Mouse (Mus musculus): ENCODE measurements around the gene Pgm5. TPM values are rescaled to one million over a fixed set of nuclear protein-coding genes. Genes with fewer than 3 reads are reported as not detected.
A peak's percentile ranks its signal among the peaks of the same experiment; 100 is the strongest.

The Pgm5 gene
- polyA plus RNA-seq (2015; fragmentation: Nextera tagmentation; extraction: Ambion mirVana): 6.1 and 7.3 TPM in 2 replicates

DNA sequence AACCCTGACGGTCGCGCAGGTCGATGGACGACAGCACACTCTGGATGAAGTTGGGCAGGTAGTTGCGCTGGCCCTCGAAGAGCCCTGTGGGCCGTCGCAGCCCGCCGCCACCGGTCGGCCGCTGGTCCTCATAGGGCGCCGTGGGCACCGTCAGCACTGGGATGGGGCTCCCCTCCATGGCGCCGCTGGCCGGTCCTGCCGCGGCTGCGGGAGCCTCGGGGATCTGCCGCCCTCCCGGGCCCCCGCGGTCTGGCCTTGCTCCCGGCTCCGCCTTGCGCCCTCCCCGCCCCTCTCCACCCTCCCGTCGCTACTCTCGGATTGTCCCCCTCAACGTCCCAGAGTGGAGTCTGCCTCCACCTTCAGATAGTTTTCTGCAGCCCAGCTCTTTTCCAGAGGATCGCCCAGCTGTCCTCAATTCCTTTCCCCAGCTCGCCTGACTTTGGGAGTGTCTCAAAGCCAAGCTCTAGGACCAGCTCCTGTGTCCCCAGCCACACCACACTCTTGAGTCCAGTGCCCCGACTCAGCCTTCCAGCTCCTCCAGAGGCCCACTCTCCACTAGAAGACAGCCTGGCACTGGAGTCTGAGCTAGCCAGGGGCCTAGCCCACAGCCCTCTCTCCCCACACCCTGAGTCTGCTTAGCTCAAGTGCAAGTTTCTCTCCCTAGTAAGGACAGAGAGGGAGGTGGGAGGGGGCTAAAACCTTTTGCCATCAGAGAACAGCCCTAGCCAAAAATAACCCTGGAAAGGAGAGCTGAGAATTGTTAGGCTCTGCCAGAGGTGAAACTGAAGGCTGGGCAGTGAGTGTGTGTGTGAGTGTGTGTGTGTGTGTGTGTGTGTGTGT is at the start of gene Pgm5:
Gene Pgm5 (minus strand): TSS at position 244 of the 840 bp plus-strand sequence.
- ATAC-seq: peak; percentile 91
- H3K27me3 ChIP-seq (replicated peaks): no peaks in the 10 kb centered on the region
- H3K36me3 ChIP-seq: no peaks in the 10 kb centered on the region
- no peaks in the 10 kb centered on the region for H3K9me3 ChIP-seq
- H3K9ac ChIP-seq: peak within 1 kb of the TSS; percentile 67
- peak within 1 kb of the TSS; percentile 68 for H3K27ac ChIP-seq
- peak within 1 kb of the TSS; percentile 63 for H3K4me3 ChIP-seq (replicated peaks)
- H3K4me2 ChIP-seq (replicated peaks): peak within 1 kb of the TSS; percentile 82
- H3K4me1 ChIP-seq (replicated peaks): 0 out of 2 replicates have a peak, but pooled peaks cover 8% of the 10 kb centered on the region
- 1% methylated on average over 37 of the region's 39 CpGs for WGBS

DNA sequence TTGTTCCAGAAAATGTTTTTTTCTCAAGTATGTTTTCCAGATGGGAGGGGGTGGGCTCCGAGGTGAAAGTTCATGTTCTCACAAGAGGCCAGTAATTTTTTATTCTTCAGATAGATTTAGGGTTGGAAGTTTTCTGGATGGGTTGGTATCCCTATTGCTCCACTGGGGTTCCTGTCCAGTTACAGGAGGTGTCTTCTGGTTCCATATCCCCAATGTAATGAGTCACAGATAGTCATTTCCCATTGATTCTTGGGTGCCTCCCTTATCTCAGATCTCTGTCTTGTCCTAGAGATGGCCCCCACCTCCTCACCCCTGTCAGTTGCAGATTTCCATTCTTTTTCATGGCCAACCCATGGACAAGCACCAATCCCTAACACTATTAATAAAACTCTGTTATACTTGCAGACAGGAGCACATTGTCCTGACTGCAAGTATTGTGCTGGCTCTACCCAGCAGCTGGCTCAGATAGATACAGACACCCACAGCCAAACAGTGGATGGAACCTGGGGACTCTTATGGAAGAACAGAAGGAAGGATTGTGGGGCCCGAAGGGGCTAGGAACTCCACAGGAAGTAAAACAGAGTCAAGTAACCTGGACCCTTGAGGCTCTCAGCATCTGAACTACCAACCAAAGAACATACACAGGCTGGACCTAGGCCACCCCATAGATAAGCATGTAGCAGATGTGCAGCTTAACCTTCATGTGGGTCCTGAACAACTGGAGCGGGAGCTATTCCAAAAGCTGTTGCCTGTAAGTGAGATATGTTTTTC is 46.9 kb upstream of the Pgm5 start:
- no peaks in the 10 kb centered on the region for H3K36me3 ChIP-seq
- no peak overlapping the region for H3K4me3 ChIP-seq (replicated peaks)
- H3K4me1 ChIP-seq (replicated peaks): no peaks in the 10 kb centered on the region
- no peak overlapping the region for H3K27ac ChIP-seq
- 90% methylated on average over 3 of the region's 3 CpGs for WGBS
- peaks cover 5% of the 10 kb centered on the region for H3K27me3 ChIP-seq (replicated peaks)
- no peaks in the 10 kb centered on the region for H3K9me3 ChIP-seq
- no peak overlapping the region for H3K9ac ChIP-seq
- ATAC-seq: no peak
- H3K4me2 ChIP-seq (replicated peaks): no peak overlapping the region

- no peak for ATAC-seq
- no peak overlapping the region for H3K27ac ChIP-seq
- H3K9ac ChIP-seq: no peak overlapping the region
These were observed 46.0 kb upstream of the Pgm5 start for GRCm38 (mm10) chr19:24907655-24908054.

DNA sequence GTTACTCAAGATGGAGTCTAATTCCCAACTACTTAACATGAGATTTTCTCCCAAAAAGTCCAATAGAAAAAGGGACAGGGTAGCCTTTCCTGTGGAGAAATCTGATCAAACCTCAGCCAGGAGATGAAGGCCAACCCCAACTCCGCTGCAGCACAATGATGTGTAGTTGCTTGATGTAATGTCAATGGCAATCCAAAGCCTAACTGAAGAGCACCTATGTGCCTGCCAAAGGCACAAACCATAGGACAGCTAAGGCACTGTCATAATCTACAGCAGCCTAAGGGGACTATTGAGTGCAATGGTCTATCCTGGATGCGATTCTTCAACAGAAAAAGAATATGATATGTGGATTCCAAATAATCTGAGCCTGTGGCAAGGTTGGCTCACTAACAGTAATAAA is 41.2 kb upstream of the Pgm5 start:
- Histone ChIP-seq H3K27me3 (replicated peaks) (peaks cover 54% of the 10 kb centered on the region), H3K4me2 (replicated peaks) (no peak overlapping the region), H3K4me3 (replicated peaks) (no peak overlapping the region), H3K36me3 (no peaks in the 10 kb centered on the region), H3K9me3 (no peaks in the 10 kb centered on the region), H3K9ac (no peak overlapping the region), H3K27ac (no peak overlapping the region), H3K4me1 (replicated peaks) (peaks cover 14% of the 10 kb centered on the region)
- no peak for ATAC-seq
- 46% methylated on average over 2 of the region's 2 CpGs for WGBS

More at GRCm38 (mm10) chr19:24907655-24908054, 46.0 kb upstream of the Pgm5 start:
- no peaks in the 10 kb centered on the region for H3K4me1 ChIP-seq (replicated peaks)
- H3K4me2 ChIP-seq (replicated peaks): no peak overlapping the region
- no peaks in the 10 kb centered on the region for H3K36me3 ChIP-seq
- H3K27me3 ChIP-seq (replicated peaks): peaks cover 13% of the 10 kb centered on the region
- whole genome bisulfite sequencing: 92% methylated on average over 6 of the region's 6 CpGs
- no peaks in the 10 kb centered on the region for H3K9me3 ChIP-seq
- no peak overlapping the region for H3K4me3 ChIP-seq (replicated peaks)

- Histone ChIP-seq H3K36me3 (no peaks in the 10 kb centered on the region), H3K4me2 (replicated peaks) (no peak overlapping the region), H3K9me3 (no peaks in the 10 kb centered on the region), H3K4me3 (replicated peaks) (no peak overlapping the region), H3K9ac (no peak overlapping the region), H3K4me1 (replicated peaks) (peaks cover 20% of the 10 kb centered on the region), H3K27me3 (replicated peaks) (peaks cover 60% of the 10 kb centered on the region), H3K27ac (no peak overlapping the region)
- 5% methylated on average over 2 of the region's 2 CpGs for WGBS
- ATAC-seq: no peak
These were observed 40.6 kb upstream of the Pgm5 start for GRCm38 (mm10) chr19:24902256-24902655.

DNA sequence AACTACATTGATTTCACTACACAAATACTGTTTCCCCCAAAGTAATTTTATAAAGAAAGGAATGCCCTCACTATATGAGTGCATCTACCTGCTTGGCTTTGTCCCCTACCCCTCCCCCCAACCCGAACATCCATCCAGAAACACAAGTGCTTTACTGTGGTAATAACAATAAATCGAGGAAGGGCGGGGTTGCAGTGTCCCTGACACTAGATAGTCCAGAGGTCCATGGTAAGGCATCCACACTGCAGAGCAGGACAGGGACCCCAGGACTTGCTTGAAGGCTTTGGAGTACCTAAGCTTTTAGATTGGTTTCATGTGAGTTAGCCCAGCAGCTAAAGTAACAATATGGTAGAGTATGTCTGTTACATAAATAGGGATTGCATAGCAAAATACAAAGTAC is 40.0 kb upstream of the Pgm5 start:
- Histone ChIP-seq H3K4me2 (replicated peaks) (no peak overlapping the region), H3K36me3 (no peaks in the 10 kb centered on the region), H3K4me3 (replicated peaks) (no peak overlapping the region), H3K9me3 (no peaks in the 10 kb centered on the region), H3K27me3 (replicated peaks) (peaks cover 66% of the 10 kb centered on the region), H3K27ac (no peak overlapping the region), H3K9ac (no peak overlapping the region), H3K4me1 (replicated peaks) (peaks cover 21% of the 10 kb centered on the region)
- WGBS: 9% methylated on average over 3 of the region's 3 CpGs
- no peak for ATAC-seq

- ATAC-seq: no peak
- no peaks in the 10 kb centered on the region for H3K9me3 ChIP-seq
- H3K27me3 ChIP-seq (replicated peaks): peaks cover 69% of the 10 kb centered on the region
- no peak within 1 kb of the TSS for H3K9ac ChIP-seq
- WGBS: 1% methylated on average over 27 of the region's 27 CpGs
- peak within 1 kb of the TSS; percentile 34 for H3K4me3 ChIP-seq (replicated peaks)
- H3K4me2 ChIP-seq (replicated peaks): peak within 1 kb of the TSS; percentile 75
- no peak within 1 kb of the TSS for H3K27ac ChIP-seq
- H3K4me1 ChIP-seq (replicated peaks): peaks cover 21% of the 10 kb centered on the region
- H3K36me3 ChIP-seq: no peaks in the 10 kb centered on the region
These were observed 39.0 kb upstream of the Pgm5 start, which contains the start of gene Foxd4 for GRCm38 (mm10) chr19:24900581-24901220. Gene Foxd4, minus strand, starts transcription at chr19:24901197.

DNA sequence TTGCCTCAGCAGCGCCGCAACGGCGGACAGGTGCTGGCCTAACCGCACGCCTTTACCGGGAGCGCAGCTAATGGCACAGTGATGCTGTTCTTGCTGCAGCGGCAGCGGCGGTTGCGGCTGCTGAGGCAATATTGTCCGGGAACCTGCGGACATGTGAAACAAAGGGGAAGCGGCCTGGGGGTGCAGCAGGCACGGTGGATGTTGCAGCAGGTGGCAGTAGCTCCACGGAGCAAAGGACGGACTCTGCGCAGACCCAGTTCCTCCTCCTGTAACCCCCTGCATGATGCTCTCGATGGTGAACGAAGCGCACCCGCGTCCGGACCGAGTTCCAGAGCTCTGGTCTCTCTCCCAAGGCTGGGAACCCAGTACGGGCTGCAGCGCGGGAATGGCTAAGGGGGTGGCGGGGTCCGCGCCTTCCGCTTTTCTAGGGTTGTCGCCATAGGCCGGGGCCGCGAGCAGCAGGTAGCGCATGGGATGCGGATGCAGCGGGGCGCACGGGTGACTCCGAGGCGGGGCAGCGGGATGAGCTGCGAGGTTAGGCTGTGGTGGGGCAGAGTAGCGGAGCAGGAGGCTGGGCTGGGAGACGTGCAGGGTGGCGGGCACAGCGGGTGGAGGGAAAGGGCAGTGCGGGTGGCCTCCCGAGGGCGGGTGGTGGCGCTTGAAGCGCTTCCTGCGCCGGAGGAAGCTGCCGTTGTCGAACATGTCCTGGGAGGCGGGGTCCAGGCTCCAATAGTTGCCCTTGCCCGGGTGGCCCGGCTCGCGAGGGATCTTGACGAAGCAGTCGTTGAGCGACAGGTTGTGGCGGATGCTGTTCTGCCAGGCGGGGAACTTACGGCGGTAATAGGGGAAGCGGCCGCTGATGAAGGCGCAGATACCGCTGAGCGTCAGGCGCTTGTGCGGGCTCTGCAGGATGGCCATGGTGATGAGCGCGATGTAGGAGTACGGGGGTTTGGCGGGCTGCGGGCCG is 38.2 kb upstream of the Pgm5 start:
- under 1% methylated on average over 84 of the region's 84 CpGs for WGBS
- Histone ChIP-seq H3K27ac (no peak overlapping the region), H3K4me3 (replicated peaks) (peak overlapping the region; percentile 34), H3K4me1 (replicated peaks) (peaks cover 21% of the 10 kb centered on the region), H3K9me3 (no peaks in the 10 kb centered on the region), H3K4me2 (replicated peaks) (peak overlapping the region; percentile 75), H3K9ac (no peak overlapping the region), H3K27me3 (replicated peaks) (peaks cover 66% of the 10 kb centered on the region), H3K36me3 (no peaks in the 10 kb centered on the region)
- peak; percentile 25; the same call in 1 of the 2 replicates for ATAC-seq

GRCm38 (mm10) chr19:24898737-24899577 is 37.3 kb upstream of the Pgm5 start:
- peak overlapping the region; percentile 34 for H3K4me3 ChIP-seq (replicated peaks)
- no peaks in the 10 kb centered on the region for H3K9me3 ChIP-seq
- H3K36me3 ChIP-seq: no peaks in the 10 kb centered on the region
- no peak for ATAC-seq
- H3K27me3 ChIP-seq (replicated peaks): peaks cover 64% of the 10 kb centered on the region
- H3K4me2 ChIP-seq (replicated peaks): peak overlapping the region; percentile 75
- H3K9ac ChIP-seq: no peak overlapping the region
- no peak overlapping the region for H3K27ac ChIP-seq
- peaks cover 21% of the 10 kb centered on the region for H3K4me1 ChIP-seq (replicated peaks)
- whole genome bisulfite sequencing: 4% methylated on average over 34 of the region's 34 CpGs

DNA sequence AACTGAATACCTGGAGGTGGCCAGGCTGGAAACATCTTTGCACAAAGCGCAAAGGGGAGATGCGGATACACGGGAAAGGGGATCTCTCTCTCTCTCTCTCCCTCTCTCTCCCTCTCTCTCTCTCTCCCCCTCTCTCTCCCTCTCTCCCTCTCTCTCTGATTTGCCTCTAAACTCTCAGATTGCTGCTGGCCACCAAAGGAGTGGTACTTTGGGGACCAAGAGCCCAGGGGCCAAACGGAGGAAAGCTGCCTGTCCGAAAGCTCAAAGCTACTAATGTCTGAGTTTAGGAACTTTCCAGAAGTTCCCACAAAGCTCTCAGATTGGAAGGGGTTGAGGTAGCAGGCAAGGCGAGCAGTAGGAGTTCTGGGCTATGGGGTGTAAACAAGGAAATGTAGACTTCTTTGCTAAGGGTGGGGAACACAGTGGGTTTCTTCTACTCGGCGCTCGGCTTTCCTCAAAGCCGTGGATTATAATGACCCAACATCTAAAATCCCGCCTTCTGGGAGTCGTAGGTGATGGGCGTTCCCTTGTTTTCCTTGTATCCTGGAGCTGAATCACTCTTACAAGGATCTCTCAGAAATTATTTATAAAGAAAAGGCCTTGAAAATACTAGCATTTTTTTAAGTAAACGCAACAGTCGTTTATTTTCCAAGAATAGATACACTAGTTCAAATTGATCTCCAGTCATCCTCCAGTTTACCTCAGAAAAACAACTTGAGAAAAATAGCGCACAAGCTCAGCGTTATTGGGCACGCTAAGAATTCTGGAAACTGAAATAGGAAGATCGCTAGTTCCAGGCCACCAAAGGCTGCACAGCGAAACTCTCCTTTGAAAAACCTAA is 36.5 kb upstream of the Pgm5 start:
- no peak overlapping the region for H3K27ac ChIP-seq
- no peak overlapping the region for H3K4me3 ChIP-seq (replicated peaks)
- WGBS: 3% methylated on average over 20 of the region's 20 CpGs
- ATAC-seq: no peak
- peaks cover 21% of the 10 kb centered on the region for H3K4me1 ChIP-seq (replicated peaks)
- H3K4me2 ChIP-seq (replicated peaks): no peak overlapping the region; the same call in 1 of the 2 replicates
- peaks cover 60% of the 10 kb centered on the region for H3K27me3 ChIP-seq (replicated peaks)
- H3K36me3 ChIP-seq: no peaks in the 10 kb centered on the region
- H3K9me3 ChIP-seq: no peaks in the 10 kb centered on the region
- H3K9ac ChIP-seq: no peak overlapping the region

All from intestine, embryonic 15.5 days (tissue).